Mouse (Mus musculus) retina, postnatal 7 days (tissue): ENCODE measurements around the gene Serinc4.
A peak's percentile ranks its signal among the peaks of the same experiment; 100 is the strongest.

Experiments used
- DNase-seq: peaks from one replicate; pipeline ENCODE4 v3.0.0-alpha.2; 2012; ENCODE audit warnings: low read depth, low spot score

Serinc4 gene

DNA sequence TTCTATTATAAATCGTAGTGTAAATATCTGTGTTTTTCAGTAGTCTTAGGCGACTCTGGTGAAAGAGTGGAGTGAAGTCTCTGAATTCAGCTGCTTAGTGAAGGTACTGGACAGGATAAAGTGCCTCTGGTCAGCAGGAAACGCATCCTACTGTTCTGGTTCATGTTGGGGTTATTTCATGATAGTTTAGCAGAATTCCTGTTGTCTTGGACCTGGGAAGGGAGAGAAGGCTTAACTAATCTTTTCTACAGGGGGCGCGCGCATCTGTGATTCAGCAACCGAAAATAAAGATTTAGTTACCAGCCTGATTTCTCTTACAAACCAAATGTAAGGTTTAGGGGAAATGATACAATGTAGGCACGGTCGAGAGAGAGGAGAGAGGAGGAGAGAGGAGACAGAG is 8.4 kb downstream of the Serinc4 start:
- DNase-seq: no peak

DNA sequence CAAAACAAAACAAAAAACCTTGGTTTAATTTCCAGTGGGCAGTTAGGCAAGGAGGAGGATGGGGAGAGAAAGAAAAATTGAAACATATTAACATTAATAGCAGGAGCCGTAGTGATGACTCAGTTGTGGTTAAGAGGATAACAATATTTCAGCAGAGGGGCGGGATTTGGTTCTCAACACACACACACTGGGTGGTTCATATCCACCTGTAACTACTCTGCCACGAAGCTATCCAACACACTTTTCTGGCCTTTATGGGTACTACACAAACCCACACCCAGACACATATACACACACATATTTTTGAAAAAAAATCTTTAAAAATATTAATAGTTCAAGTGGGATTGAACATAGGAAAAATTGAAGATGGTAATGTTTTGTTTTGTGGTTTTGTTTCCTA is 9.6 kb downstream of the Serinc4 start:
- DNase-seq: no peak

DNA sequence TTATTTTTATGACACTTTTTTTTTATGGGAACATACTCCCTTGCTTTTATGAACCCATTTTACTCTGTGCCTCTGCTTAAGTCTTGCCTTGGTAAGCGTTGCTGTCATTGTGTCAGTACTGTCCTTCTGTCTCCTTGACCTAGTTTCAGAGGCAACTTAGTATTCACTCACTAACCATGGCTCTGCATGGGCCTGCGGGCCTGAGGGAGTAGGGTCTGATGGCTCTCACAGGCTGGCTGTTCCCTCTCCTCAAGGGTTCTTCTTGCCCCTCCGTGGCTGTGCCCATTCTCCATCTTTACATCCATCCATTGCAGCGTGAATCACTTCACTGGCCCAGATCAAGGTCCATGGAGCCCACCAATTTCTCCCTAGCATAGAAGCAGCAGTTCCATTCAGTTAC is 10.1 kb downstream of the Serinc4 start:
- no peak for DNase-seq

DNA sequence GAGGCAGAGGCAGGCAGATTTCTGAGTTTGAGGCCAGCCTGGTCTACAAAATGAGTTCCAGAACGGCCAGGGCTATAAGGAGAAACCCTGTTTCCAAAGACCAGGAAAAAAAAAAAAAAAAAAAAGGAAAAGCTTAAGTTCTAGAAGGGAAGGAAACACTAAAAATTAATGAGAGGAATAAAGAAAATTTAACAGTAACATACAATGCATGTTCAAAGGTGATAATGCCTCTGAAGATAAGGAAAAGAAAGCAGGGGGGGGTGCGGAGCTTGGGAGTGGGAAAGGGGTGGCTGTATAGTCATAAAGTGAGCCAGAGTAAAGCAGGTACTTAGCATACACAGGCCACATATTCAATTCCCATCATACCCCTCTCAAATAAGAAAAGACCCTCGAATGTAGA is 11.5 kb downstream of the Serinc4 start:
- no peak for DNase-seq

DNA sequence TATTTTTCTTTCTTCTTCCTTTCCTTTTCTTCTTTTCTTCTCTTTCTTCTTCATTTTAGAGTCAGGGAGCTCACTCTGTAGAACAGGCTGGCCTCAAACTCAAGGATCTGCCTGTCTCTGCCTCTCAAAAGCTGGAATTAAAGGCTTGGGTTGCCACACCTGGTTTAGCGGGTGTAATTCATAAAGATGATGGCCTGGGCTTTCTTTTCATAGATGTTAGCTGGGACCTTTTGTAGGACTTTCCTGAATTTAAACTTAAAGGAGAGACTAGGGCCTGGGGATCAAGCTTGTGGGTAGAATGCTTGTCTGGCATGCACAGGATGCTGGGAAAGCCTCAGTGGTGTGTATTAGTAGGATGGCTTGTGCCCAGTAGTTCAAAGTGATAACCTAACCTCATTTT is 12.4 kb downstream of the Serinc4 start, which contains the start of gene Ell3:
TSS of gene Ell3 (minus strand) at position 101 of the 400 bp plus-strand sequence.
- DNase-seq: no peak

DNA sequence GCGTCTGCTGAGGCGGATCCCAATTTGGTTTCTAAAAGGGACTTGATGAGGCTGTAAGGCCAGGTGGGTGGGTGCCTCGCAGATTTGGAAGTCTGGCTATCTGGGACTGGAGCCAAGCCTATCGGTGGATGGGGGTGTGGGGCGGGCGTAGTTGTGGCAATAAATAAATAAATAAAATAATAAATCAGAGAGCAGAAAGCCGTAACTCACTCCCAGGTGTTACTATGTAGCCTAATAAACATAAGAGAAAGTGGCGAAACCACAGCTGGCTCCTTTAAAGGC is 13.6 kb downstream of the Serinc4 start:
- no peak for DNase-seq

DNA sequence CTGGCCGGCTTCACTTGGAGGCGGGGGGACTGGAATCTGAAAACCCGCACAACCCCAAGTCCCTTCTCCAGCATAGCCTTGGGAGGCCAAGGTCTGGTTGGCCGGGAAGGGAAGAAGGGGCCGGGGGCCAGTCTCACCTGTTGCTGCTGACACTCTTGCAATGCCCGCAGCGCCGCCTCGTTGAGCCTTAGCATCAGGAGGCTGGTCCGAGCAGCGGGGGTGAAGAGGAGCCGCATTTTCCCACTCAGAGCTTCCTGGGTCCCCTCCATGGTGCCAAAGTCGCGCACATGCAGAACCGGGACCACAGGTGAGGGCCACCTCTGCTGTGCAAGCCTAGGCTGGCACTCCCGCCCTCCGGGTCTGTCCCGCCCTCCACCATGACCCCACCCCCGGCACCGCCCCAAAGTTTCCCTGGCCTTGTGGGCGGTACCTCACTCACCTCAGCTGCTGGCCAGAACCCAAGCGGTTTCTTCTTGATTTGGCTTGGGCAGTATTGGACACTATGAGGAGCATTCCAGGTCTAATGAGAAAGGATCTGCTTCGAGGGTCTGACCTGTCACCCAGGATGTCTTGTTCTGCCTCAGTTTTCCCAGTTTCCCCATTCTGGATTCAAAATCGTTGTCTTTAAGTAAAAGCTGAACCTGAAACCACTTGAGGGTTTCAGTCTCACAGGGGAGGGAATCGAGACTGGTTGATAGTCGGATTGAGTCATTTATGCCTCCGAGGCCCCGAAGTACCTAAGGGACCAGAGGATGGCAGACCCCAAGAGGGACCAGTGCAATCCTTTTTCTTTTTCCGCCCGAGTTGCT is 14.1 kb downstream of the Serinc4 start:
- no peak for DNase-seq

DNA sequence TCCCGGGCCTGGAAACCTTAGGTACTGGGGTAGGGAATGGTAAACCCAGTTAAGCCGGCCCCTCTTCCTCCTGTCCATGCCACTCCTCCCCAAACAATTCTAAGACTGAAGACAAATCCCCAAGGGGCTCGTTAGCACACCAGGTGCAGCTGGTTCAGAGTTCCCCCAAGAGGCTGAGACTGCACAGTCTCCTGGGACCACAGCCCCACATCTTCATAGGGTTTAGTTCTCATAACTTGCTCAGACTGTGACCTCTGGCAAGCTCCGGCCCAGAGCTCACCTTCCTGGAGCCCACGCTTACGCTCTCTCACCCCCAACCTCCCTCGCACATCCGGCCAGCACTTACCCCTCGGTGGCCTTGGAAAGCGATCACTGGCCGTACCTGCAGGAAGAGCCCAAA is 14.8 kb downstream of the Serinc4 start:
- no peak for DNase-seq

DNA sequence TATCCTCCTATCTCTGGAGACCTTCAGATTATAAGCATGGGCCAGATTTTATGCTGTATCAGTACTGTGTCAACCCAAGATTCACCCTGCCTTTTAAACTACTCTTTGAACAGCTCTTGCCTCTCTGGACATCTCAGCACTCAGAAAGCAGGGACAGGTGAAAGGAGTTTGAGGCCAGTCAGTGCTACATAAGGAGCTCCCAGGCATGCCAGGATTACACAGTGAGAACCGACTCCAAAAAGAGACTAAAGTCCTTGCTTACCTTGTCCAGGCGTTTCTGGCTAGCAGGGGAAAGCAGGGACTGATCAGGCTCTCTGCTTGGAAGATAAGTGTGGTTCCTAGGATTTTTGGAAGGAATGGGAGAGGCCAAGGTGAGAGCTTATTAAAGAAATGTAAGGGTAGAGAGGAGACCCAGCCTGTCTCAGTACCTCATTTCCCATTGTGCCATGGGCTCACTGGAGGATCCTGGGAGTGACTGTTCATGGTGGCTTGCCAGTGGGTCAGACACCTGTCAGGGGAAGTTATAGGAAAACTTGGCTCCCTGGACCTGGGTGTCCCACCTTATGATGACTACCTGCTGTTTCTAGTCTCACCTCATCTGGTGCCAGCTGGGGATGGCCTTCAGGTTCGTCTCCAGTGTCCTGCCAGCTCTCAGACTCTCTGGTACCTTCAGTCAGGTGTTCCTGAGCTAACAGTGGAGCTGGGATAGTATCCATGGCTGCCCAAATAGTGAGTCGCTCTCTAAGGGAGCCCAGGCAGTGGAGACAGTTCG is 15.6 kb downstream of the Serinc4 start:
- no peak for DNase-seq

DNA sequence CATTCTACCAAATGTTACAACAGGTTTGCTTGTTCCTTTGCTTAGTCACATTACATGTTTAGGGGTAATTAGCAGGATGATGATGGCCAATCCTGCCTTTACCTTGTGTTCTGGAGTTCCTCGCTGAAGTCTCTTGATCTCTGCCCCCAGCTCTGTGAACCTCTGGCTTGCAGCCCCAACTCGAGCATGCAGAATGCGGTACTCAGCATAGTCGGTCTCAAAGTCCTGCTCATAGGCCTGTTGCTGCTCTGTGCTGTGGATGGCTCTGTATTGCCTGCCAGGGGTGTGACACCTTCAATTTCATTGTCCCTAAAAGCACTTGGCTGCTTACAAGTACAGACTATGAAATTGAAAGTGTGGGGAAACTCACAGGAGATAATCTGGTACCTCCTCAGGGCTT is 16.8 kb downstream of the Serinc4 start:
- DNase-seq: no peak

DNA sequence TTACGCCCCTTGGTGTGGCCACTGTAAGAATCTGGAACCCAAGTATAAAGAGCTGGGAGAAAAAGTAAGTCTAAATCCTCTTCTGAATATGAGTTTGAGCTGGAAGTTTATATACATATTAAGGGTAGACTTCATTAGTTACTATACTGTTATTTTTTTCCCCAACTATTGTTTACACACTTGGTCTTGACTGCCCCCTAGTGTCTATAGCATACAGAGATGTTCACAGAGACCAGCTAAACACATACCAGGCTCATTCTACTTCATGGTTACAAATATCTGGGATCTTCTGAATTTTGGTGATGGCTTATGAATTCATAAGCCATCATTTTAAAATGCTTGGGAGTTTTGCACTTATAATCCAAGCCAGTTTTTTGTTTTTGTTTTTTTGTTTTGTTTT is 21.7 kb downstream of the Serinc4 start:
- no peak for DNase-seq

DNA sequence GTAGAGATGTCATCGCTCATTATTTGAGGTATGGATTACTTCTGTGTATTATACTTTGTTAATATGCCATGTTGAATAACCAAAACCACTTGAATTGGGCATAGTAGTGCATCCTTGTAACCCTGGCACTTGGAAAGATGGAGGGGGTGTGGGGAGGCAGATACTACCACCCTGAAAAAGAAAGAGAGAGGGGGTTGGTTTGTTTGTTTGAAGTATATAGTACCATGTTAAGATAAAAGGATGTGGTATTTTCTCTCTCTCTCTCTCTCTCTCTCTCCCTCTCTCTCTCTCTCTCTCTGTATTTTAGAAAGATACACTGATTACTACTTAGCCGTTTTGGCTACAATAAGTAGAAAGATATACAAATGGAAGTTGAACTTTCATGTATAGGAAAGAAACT is 30.7 kb downstream of the Serinc4 start:
- no peak for DNase-seq

DNA sequence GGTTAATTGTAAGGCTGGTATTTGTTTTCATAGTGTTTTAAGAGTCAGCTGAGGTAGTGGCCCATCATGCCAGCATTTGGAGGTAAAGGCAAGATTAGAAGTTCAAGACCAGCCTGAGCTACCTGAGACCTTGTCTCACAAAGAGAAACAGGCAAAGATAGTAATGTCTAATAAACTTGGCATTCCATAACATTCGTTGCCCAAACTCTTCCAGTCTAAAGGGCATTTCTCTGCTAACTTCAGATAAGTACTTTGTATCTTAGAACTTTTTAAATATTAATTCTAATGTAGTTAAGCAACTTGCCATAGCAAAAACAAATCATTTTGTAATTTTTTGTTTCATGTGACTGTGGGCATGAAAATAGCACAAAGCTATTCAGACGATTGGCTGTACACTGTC is 33.4 kb downstream of the Serinc4 start:
- DNase-seq: no peak

DNA sequence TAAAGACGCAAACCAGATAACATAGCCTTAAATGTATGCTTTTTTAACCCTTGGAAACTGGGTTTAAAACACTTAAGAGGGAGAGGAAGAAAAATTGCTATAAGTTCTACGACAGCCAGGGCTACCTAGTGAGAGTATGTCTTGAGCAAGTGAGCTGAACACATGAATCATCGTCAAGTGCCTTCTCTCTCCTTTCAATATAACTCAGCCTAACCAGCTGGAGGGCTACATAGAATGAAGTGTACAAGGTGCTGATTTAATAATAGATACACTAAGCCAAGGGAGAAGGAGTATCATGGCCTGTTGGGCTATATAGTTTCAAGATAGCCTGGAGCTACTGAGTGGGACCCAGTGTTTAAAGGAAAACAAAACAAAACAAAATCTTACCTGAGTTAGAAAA is 38.1 kb downstream of the Serinc4 start:
- DNase-seq: no peak

DNA sequence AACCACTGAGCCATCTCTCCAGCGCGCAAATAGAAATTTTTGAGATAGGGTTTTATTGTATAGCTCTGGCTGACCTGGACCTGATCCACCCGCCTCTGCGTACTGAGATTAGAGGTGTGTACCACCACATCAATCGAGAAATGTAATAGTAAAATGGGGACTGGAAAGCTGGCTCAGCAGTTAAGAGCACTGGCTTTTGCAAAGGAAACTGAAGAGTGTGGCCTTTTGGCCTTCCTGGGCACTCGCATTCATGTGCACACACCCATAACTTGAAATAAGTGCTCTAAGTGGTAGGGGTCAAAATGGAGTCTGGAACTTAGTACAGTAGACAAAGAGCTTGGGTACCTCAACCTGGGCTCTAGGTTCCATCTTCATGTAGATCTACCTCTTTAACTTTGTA is 40.2 kb downstream of the Serinc4 start:
- no peak for DNase-seq

DNA sequence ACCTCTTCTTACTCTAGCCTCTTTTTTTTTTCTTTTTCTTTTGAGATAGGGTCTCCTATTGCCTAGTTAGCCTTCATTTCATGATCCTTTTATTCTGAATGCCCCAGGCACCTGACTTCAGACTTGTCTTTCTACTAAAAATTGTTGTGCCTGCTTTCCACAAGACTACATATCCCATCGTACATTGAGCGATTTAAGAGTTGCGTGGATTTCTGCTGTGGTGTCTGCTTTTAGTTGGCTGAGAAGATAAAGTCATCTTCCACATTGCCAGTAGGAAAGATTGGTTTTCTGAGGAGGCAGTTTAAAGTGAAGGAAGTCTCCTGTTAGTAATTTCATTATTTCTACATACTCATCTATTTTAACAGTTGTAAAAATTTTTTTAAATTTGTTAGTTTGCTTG is 41.0 kb downstream of the Serinc4 start:
- DNase-seq: no peak

DNA sequence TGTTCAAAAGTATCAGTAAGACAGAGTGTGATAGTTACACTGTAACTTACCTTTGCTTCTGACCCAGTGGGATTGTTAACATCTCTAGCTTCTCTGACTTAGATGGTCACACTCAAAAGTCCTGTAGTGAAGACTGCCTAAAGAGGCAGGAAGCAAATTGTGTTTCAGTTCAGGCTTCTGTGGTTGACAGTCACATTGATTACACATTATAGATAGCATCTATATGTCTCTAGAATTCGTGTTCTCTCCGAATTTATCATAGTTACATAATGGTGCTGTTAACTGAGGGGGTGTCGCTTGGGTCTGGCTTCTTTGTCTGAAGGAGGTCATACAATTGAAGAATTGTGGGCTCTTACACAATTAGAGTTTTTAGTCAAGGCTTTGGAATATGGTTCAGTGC is 41.5 kb downstream of the Serinc4 start:
- DNase-seq: no peak

DNA sequence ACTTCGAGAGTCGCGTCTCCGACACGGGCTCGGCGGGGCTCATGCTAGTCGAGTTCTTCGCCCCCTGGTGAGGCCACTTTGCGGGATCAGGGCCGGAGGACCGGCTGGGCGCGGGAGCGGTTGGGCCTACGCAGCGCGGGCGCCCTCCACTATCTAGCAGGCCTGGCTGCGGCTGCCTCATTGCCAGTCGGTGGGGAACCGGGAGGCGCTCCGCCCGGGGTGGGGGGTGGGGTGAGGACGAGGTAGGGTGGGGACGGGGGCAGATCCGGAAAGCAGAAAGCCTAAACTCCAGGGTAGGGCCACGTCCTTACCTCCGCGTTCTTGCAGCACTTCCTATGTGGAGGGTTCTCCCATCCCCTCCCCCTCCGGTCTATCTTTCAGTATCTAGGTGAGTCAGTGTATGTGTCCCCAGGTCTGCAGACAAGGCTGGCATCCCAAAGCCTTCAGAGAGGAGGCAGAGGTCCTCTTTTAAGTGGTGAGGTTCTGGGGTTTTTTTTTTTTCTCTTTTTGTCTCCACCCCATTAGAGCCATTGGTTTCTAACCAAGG is 42.4 kb downstream of the Serinc4 start:
- peak; percentile 5 for DNase-seq

DNA sequence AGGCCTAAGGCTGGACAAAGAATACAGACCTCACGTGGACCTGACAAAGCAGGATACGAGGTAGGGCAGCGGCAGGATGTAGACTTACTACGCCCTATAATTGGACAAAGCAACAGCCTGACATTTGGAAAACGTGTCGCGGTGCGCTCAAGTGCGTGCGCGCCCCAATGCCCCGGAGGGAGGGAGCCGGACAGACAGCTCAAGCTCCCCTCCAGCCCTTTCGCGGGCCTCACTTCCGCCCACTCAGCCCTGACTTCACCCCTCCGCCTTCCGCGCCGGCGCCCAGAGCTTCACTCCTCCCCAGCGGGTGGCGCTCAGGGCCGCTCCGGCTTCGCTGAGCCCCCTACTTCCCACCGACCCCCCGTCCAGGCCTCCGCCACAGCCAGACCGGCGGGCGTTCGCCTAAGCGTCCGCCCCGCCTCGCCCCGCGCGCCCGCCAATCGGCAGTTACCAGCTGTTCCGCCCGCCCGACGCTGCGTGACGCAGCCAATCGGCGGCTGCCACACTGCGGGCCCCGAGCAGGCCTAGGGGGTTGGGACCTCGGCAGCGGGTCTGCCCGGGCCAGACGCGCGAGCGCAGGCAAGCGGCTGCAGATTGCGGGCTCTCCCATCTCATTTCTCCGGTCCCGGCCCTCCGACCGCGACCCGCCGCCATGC is 43.1 kb downstream of the Serinc4 start, which contains the start of the genes Pdia3 and Catsper2:
TSS of gene Pdia3 (plus strand) at position 389 of the 656 bp plus-strand sequence.
TSS of gene Catsper2 (minus strand) at position 406 of the 656 bp plus-strand sequence.
- DNase-seq: peak; percentile 92

DNA sequence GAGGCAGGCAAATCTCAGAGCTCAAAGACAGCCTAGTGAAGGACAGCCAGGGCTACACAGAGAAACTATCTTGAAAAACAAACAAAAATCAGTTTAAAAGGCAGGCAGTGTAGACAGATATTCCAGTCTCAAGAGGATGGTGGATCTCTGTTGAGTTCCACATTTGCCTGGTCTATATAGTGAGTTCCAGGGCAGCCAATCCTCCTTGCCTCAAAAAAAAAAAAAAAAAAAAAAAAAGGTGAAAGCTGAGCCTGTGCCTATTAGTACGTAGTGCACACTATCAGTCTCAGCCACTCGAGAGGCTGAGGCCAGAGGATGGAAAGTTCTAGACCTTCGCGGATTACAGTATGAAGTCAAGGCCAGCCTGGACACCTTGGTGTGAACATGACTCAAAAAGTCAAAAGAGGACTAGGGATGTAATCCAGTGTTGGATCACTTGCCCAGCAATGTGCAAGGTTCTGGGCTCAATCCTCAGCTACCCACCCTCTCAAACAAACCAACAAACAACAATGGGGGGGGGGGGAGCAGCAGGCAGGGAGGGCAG is 43.7 kb downstream of the Serinc4 start:
- DNase-seq: no peak

DNA sequence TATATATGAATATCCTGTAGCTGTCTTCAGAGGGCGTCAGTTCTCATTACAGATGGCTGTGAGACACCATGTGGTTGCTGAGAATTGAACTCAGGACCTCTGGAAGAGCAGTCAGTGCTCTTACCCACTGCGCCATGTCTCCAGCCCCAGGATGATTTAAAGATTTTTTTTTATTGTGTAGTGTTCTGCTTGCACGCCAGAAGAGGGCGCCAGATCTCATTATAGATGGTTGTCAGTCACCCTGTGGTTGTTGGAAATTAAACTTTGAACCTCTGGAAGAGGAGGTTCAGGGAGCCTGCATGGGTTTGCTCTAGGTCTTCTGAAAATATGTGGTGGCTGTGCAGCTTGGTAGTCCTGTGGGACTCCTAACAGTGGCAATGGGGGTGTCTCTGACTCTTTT is 48.4 kb downstream of the Serinc4 start:
- DNase-seq: no peak

DNA sequence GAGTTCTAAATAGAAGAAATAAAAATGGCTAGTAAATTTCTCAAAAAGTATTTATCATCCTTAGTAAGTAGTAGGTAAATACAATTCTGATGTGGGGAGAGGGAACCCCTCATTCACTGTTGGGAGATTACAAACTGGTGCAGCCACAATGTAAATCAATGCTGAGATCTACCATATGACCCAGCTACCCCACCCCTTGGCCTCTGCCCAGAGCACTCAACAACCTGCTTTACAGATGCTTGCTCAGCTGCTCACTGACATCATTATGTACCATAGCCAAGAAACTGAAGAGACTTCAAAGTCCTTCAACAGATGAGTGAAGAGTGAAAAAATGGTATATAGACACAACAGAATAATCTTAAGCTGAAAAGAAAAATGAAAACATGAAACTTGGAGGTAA is 53.3 kb downstream of the Serinc4 start:
- no peak for DNase-seq
